7 mouse cellular contexts compared by ENCODE assay signal in the genomic region with DNA sequence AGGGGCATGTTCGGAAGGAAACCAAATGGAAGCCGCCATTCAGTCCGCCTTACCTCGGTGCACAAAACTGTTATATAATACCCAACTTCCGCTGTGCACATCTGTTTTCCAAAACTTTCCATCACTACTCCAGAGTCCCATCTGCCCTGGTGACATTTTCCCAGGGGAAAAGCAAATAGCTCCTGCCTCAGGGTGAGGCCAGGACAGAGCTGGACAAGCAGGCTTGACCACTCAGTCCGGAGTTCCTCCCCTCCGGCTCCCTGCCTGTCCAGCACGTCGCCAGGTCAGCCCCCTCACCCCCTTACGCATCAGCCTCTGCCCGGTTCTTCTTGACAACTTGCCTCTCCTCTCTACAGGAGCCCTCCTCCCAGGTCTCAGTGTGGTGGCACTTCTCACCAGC. TPM values are rescaled to one million over a fixed set of nuclear protein-coding genes. Genes with fewer than 3 reads are reported as not detected.
DNase-seq lines count a peak whose midpoint lies in the region; ATAC-seq and TF ChIP-seq lines count a peak whose summit lies in the region.

No protein-coding gene starts in this region.

- H3K4me2 ChIP-seq in forebrain, embryonic 14.5 days (ENCODE audit: low read length), result 0 out of 2 replicates have a peak overlapping the region, but pooled peaks have one; percentile 66
- H3K4me2 ChIP-seq in limb, embryonic 12.5 days, result peak overlapping the region; percentile 71
- H3K4me2 ChIP-seq in midbrain, postnatal 0 days (ENCODE audit: low read depth, low read length, poor library complexity, severe bottlenecking), result peak overlapping the region; percentile 68; the same call in 1 of the 2 replicates

- no peak for TF ChIP-seq POLR2A in kidney, adult 2 months (IDR thresholded peaks at IDR 0.05; ENCODE audit: low read depth, low read length)

- DNase-seq in kidney, adult 2 months, result no peak
- DNase-seq in kidney, adult 11 months, result no peak
- DNase-seq in forebrain, embryonic 14.5 days (ENCODE audit: low spot score), result no peak
- DNase-seq in midbrain, postnatal 0 days (ENCODE audit: low spot score), result no peak
- DNase-seq in layer of hippocampus, adult 9-11 months, result no peak
- DNase-seq in adipocyte (ENCODE audit: low spot score), result no peak

- 42% methylated on average over 11 of the region's 11 CpGs for WGBS in kidney, adult 2 months
- WGBS in forebrain, embryonic 14.5 days, result 46% methylated on average over 11 of the region's 11 CpGs
- 31% methylated on average over 11 of the region's 11 CpGs for WGBS in limb, embryonic 12.5 days
- 46% methylated on average over 11 of the region's 11 CpGs for WGBS in midbrain, postnatal 0 days

- TF ChIP-seq CTCF in kidney, adult 2 months (conservative IDR thresholded peaks at IDR 0.05; ENCODE audit: insufficient read depth, insufficient read length, low read depth, low read length), result no peak
- 0 out of 2 replicates have a peak, but pooled peaks have one; percentile 9 for TF ChIP-seq CTCF in midbrain, postnatal 0 days (IDR thresholded peaks at IDR 0.05)

- ATAC-seq in forebrain, embryonic 14.5 days, result no peak
- no peak for ATAC-seq in limb, embryonic 12.5 days (ENCODE audit: insufficient number of reproducible peaks, insufficient read depth, low FRiP score, low TSS enrichment, low read depth)
- ATAC-seq in midbrain, postnatal 0 days (ENCODE audit: low FRiP score), result no peak

- no peak overlapping the region for H3K9ac ChIP-seq in forebrain, embryonic 14.5 days (ENCODE audit: low read length)
- no peak overlapping the region for H3K9ac ChIP-seq in limb, embryonic 12.5 days (replicated peaks)
- H3K9ac ChIP-seq in midbrain, postnatal 0 days (replicated peaks; ENCODE audit: low read length, poor library complexity, severe bottlenecking), result no peak overlapping the region

- H3K36me3 ChIP-seq in kidney, adult 2 months (ENCODE audit: control insufficient read depth, insufficient read depth, low read length), result no peaks in the 10 kb centered on the region
- no peaks in the 10 kb centered on the region for H3K36me3 ChIP-seq in forebrain, embryonic 14.5 days (ENCODE audit: control insufficient read depth, insufficient read depth, low read length)
- no peaks in the 10 kb centered on the region for H3K36me3 ChIP-seq in limb, embryonic 12.5 days
- no peaks in the 10 kb centered on the region for H3K36me3 ChIP-seq in midbrain, postnatal 0 days (ENCODE audit: insufficient read depth, low read length)

- H3K27me3 ChIP-seq in kidney, adult 2 months (replicated peaks; ENCODE audit: control insufficient read depth, insufficient read depth, low read length), result no peaks in the 10 kb centered on the region
- H3K27me3 ChIP-seq in forebrain, embryonic 14.5 days (replicated peaks; ENCODE audit: control insufficient read depth, insufficient read depth, low read length), result peaks cover 6% of the 10 kb centered on the region; the same call in 1 of the 2 replicates
- peaks cover 7% of the 10 kb centered on the region for H3K27me3 ChIP-seq in limb, embryonic 12.5 days
- H3K27me3 ChIP-seq in midbrain, postnatal 0 days (ENCODE audit: insufficient read depth, low read length), result peaks cover 9% of the 10 kb centered on the region

- H3K4me3 ChIP-seq in kidney, adult 2 months (ENCODE audit: insufficient read depth, low read depth, low read length), result no peak overlapping the region
- no peak overlapping the region for H3K4me3 ChIP-seq in forebrain, embryonic 14.5 days (ENCODE audit: low read depth, low read length)
- H3K4me3 ChIP-seq in limb, embryonic 12.5 days (replicated peaks), result no peak overlapping the region
- 0 out of 2 replicates have a peak overlapping the region, but pooled peaks have one; percentile 32 for H3K4me3 ChIP-seq in midbrain, postnatal 0 days (ENCODE audit: low read depth, low read length)

- H3K9me3 ChIP-seq in forebrain, embryonic 14.5 days (replicated peaks; ENCODE audit: control insufficient read depth, low read length), result no peaks in the 10 kb centered on the region
- no peaks in the 10 kb centered on the region for H3K9me3 ChIP-seq in limb, embryonic 12.5 days
- no peaks in the 10 kb centered on the region for H3K9me3 ChIP-seq in midbrain, postnatal 0 days (ENCODE audit: low read length)

- H3K4me1 ChIP-seq in kidney, adult 2 months (ENCODE audit: control insufficient read depth, insufficient read depth, low read length), result peaks cover 28% of the 10 kb centered on the region
- peaks cover 5% of the 10 kb centered on the region for H3K4me1 ChIP-seq in forebrain, embryonic 14.5 days (ENCODE audit: control insufficient read depth, insufficient read depth, low read length)
- peaks cover 22% of the 10 kb centered on the region for H3K4me1 ChIP-seq in limb, embryonic 12.5 days (replicated peaks)
- peaks cover 3% of the 10 kb centered on the region; the same call in 1 of the 2 replicates for H3K4me1 ChIP-seq in midbrain, postnatal 0 days (ENCODE audit: insufficient read depth, low read length)

- H3K27ac ChIP-seq in kidney, adult 2 months (ENCODE audit: insufficient read depth, low read depth, low read length), result peak overlapping the region; percentile 33
- no peak overlapping the region for H3K27ac ChIP-seq in forebrain, embryonic 14.5 days (ENCODE audit: low read depth, low read length)
- H3K27ac ChIP-seq in limb, embryonic 12.5 days, result no peak overlapping the region
- H3K27ac ChIP-seq in midbrain, postnatal 0 days (ENCODE audit: low read depth, low read length), result no peak overlapping the region

RNA-seq across cellular contexts. Expression of a gene that starts 16.7 kb away (rescaled TPM):
- polyA plus RNA-seq in kidney, adult 2 months (2012; rRNA removed), result 1,266 and 1,401 TPM in 2 replicates
- polyA plus RNA-seq in forebrain, embryonic 14.5 days (2014; fragmentation: Nextera tagmentation; extraction: Ambion mirVana), result 979 and 1,156 TPM in 2 replicates
- 994 and 1,047 TPM in 2 replicates for polyA plus RNA-seq in limb, embryonic 12.5 days (2016; fragmentation: Nextera tagmentation; extraction: Ambion mirVana)
- total RNA-seq in midbrain, postnatal 0 days (2014; rRNA removed), result 555 and 595 TPM in 2 replicates
- 612 and 651 TPM in 2 replicates for polyA plus RNA-seq in midbrain, postnatal 0 days (2015; fragmentation: Nextera tagmentation; extraction: Ambion mirVana)

RNA-seq across cellular contexts. Expression of a gene that starts 41.4 kb away (rescaled TPM):
- polyA plus RNA-seq in kidney, adult 2 months (2012; rRNA removed), result 26.3 and 29.6 TPM in 2 replicates
- polyA plus RNA-seq in forebrain, embryonic 14.5 days (2014; fragmentation: Nextera tagmentation; extraction: Ambion mirVana), result 10.0 and 11.6 TPM in 2 replicates
- 4.6 and 4.7 TPM in 2 replicates for polyA plus RNA-seq in limb, embryonic 12.5 days (2016; fragmentation: Nextera tagmentation; extraction: Ambion mirVana)
- total RNA-seq in midbrain, postnatal 0 days (2014; rRNA removed), result 9.6 and 17.1 TPM in 2 replicates
- polyA plus RNA-seq in midbrain, postnatal 0 days (2015; fragmentation: Nextera tagmentation; extraction: Ambion mirVana), result 6.2 and 6.5 TPM in 2 replicates
